Mouse (Mus musculus): ENCODE measurements around the gene Prpf4b. TPM values are rescaled to one million over a fixed set of nuclear protein-coding genes. Genes with fewer than 3 reads are reported as not detected.

Prpf4b gene
- polyA plus RNA-seq (2011; ENCODE audit: insufficient read depth, insufficient read length, low replicate concordance, missing spikeins): 112 and 207 TPM in 2 replicates

DNA sequence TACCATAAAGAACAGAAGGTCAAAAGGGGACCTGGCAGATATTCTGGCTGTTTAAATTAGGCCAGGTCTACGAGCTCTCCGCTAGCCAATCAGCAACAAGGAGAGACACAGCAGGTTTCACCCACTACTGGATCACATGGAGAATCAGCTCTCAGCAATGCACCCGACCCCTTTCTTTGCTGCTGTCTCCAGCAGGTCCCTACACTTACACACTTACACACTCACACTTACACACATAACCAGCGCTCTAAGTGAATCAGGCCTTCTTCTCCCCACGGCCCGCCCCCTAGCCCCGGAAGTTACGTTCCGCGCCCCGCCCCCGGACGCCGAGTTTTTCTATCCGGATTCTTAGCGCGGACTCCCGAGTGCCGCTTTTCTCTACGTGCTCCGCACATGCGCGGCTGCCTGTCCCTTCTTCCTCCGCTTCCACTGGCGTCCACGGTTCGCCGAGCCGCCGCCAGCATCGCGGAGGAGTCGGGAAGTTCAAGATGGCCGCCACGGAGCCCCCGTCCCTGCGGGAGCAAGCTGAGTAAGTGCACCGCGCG lies at the start of gene Prpf4b:
TSS of gene Prpf4b (plus strand) at position 137 of the 545 bp plus-strand sequence.
- WGBS: under 1% methylated on average over 40 of the region's 40 CpGs

DNA sequence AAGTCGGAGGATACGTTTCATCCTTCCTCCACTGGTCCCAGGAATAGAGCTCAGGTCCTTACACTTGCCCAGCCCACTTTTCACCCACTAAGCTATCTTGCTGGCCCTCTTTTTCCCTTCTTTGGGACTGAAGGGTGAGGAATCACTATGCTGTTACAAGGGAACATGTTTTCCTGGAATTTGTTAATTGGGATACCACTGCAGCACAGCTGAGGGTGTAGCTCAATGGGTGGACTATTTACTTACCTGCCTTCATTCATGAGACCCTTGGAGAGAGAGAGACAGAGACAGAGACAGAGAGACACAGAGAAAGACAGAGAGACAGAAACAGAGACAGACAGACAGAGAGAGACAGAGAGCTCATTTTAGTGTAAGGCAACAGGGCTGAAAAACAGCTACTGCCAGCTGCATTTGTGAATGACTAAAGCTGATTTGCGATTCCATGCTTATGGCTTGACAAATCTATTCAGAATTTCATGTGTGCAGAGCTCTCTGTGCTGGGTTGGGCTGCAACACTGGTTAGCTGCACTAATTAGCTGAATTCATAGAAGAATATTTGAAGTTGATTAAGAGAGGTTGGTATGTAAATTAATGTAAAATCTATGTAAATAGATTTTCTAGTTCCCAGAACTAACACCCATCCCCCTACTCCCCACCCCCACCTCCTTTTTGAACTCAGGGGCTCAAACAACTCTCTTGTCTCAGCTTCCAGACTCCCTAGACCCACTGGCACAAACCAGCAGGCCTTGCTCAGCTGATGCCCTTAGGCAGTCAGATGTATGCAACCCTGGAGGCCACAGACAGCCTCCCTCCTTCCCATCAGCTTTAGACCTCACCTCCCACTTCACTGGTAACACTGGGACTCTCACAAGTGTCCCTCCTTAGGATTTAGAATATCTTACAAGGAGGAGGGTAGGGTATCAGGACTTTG lies 48.1 kb upstream of the Prpf4b start:
- H3K4me3 ChIP-seq (replicated peaks; ENCODE audit: control insufficient read depth, low read depth, low read length): no peak overlapping the region
- TF ChIP-seq POLR2A (IDR thresholded peaks at IDR 0.05; ENCODE audit: borderline replicate concordance, control insufficient read depth, low read depth, low read length) (no peak), CTCF (IDR thresholded peaks at IDR 0.05; ENCODE audit: control insufficient read depth, insufficient read depth, low read length) (no peak)
- H3K27ac ChIP-seq (ENCODE audit: control insufficient read depth, insufficient read depth, low read depth, low read length, poor library complexity): peak overlapping the region; percentile 29
- WGBS: 91% methylated on average over 3 of the region's 3 CpGs
- no peaks in the 10 kb centered on the region; the same call in none of the 2 replicates for H3K4me1 ChIP-seq (ENCODE audit: control insufficient read depth, insufficient read depth, low read length)

More for the DNA sequence above, at the start of gene Prpf4b:
- TF ChIP-seq POLR2A (IDR thresholded peaks at IDR 0.05; ENCODE audit: borderline replicate concordance, control insufficient read depth, low read depth, low read length) (peak; percentile 85; the same call in 1 of the 2 replicates), CTCF (IDR thresholded peaks at IDR 0.05; ENCODE audit: control insufficient read depth, insufficient read depth, low read length) (no peak)
- peak within 1 kb of the TSS; percentile 89 for H3K4me3 ChIP-seq (replicated peaks; ENCODE audit: control insufficient read depth, low read depth, low read length)
- no peaks in the 10 kb centered on the region; the same call in 1 of the 2 replicates for H3K4me1 ChIP-seq (ENCODE audit: control insufficient read depth, insufficient read depth, low read length)
- H3K27ac ChIP-seq (ENCODE audit: control insufficient read depth, insufficient read depth, low read depth, low read length, poor library complexity): peak within 1 kb of the TSS; percentile 97

DNA sequence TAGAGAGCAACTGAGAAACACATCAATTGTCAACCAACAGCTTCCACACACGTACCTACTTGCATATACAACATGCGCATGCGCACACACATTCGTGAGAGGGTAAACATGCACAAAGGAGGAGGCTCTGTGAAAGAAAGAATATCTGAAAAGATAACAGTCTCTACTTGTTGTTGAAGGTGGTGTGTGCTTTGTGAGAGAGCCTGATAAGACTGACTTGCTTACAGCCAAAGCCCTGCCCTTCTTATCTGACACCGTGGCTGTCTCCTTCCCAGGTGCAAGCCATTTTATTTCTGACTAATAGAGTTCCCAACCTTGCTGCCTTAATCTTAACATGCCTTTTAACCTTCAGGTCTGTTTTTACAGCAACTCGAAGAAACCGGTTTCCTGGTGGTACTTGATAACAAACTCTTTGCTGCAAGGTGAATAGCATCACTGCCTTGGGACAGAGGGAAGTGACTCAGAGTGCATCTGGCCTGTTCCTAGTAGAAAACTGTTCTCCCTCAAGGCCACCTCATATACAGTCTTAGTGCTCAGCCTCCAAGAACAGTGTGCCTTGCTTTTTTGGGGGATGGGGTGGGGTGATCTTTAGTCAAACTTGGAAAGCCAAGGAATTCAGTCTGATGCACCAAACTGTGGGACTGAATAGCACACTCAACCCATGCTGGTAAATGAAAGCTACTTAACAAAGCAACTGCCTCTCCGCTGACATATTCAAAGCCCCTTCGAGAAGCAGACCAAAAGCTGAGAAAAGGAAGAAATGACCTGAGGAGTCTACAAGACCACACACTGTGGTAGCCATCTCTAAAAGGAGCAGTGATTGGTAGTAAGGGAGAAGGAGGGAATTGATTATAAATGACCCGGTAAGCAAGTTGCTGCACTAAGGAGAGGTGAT lies 46.9 kb upstream of the Prpf4b start:
- WGBS: 66% methylated on average over 10 of the region's 10 CpGs
- peak overlapping the region; percentile 39; the same call in 1 of the 2 replicates for H3K27ac ChIP-seq (ENCODE audit: control insufficient read depth, insufficient read depth, low read depth, low read length, poor library complexity)

DNA sequence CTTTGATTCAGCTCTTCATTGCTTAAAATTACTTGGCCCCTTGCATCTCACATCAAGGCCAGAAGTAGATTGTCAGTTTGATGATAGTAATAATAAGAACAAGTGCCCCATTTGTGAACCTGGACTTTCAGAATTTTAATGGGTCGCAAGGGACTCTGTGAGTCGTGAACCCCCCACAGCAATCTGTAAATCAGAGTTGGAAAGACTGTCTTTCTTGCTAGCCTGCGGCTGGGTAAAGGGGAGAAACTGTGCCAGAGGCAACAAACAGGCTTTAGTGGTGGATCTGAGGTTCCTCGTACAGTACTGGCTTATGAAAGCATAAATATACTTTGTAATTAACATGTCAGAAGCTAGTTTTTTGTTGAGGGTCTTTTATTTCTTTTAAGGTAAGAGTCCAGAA lies 32.3 kb upstream of the Prpf4b start:
- Histone ChIP-seq H3K4me1 (ENCODE audit: control insufficient read depth, insufficient read depth, low read length) (no peaks in the 10 kb centered on the region), H3K27ac (ENCODE audit: control insufficient read depth, insufficient read depth, low read depth, low read length, poor library complexity) (no peak overlapping the region), H3K4me3 (replicated peaks; ENCODE audit: control insufficient read depth, low read depth, low read length) (no peak overlapping the region)
- TF ChIP-seq POLR2A (IDR thresholded peaks at IDR 0.05; ENCODE audit: borderline replicate concordance, control insufficient read depth, low read depth, low read length): no peak
- TF ChIP-seq CTCF (IDR thresholded peaks at IDR 0.05; ENCODE audit: control insufficient read depth, insufficient read depth, low read length): no peak
- WGBS: 85% methylated on average over 4 of the region's 4 CpGs

More for the DNA sequence above, 46.9 kb upstream of the Prpf4b start:
- no peak overlapping the region for H3K4me3 ChIP-seq (replicated peaks; ENCODE audit: control insufficient read depth, low read depth, low read length)
- H3K4me1 ChIP-seq (ENCODE audit: control insufficient read depth, insufficient read depth, low read length): no peaks in the 10 kb centered on the region; the same call in none of the 2 replicates
- TF ChIP-seq POLR2A (IDR thresholded peaks at IDR 0.05; ENCODE audit: borderline replicate concordance, control insufficient read depth, low read depth, low read length) (no peak), CTCF (IDR thresholded peaks at IDR 0.05; ENCODE audit: control insufficient read depth, insufficient read depth, low read length) (no peak)

DNA sequence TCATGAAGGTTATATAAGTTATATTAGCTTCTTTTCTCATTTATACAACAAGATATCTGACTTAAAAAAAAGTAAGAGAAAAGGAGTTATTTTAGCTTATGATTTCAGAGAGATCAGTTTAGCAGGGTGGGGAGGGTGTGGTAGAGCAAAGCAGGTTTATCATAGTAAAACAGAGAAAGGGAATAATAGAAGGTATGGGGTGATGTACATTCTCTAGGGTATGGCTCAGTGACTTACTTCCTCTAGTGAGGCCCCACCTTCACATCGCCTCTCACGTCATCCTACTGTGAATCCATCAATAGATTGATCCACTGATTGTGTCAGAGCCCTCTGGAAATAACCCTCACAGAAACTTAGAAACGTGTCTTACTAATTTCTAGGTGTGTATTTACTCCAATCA lies 24.3 kb upstream of the Prpf4b start:
- Histone ChIP-seq H3K27ac (ENCODE audit: control insufficient read depth, insufficient read depth, low read depth, low read length, poor library complexity) (no peak overlapping the region), H3K4me3 (replicated peaks; ENCODE audit: control insufficient read depth, low read depth, low read length) (no peak overlapping the region), H3K4me1 (ENCODE audit: control insufficient read depth, insufficient read depth, low read length) (no peaks in the 10 kb centered on the region)
- WGBS: 78% methylated on average over 3 of the region's 3 CpGs
- TF ChIP-seq CTCF (IDR thresholded peaks at IDR 0.05; ENCODE audit: control insufficient read depth, insufficient read depth, low read length) (no peak), POLR2A (IDR thresholded peaks at IDR 0.05; ENCODE audit: borderline replicate concordance, control insufficient read depth, low read depth, low read length) (no peak)

DNA sequence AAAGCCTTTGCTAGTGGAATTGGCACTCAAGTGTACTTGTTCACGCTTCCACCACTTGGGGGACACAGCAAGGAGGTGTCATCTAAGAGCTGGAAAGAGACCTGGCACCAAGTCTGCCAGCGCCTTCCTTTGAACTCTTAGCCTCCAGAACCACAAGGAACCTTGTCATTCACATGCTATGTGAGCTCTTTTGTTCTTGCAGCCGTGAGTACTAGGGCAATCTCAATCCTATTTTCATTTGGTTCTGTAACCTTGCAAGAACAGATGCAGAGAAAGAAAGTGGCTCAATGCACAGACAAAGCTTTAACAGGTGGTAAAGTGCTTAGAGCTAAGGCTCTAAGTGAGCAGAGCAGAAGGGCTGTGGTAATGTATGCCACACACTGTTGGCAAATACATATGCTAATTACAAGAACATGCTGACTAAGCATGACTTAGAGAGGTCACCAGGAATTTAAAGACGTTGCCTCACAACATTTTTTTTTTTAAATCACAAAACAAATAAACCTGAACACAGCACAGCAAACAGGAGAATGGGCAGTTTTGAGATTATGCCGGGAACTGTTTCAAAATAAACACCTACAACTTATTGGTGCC lies 23.8 kb upstream of the Prpf4b start:
- TF ChIP-seq POLR2A (IDR thresholded peaks at IDR 0.05; ENCODE audit: borderline replicate concordance, control insufficient read depth, low read depth, low read length) (no peak), CTCF (IDR thresholded peaks at IDR 0.05; ENCODE audit: control insufficient read depth, insufficient read depth, low read length) (no peak)
- Histone ChIP-seq H3K4me3 (replicated peaks; ENCODE audit: control insufficient read depth, low read depth, low read length) (no peak overlapping the region), H3K27ac (ENCODE audit: control insufficient read depth, insufficient read depth, low read depth, low read length, poor library complexity) (no peak overlapping the region), H3K4me1 (ENCODE audit: control insufficient read depth, insufficient read depth, low read length) (no peaks in the 10 kb centered on the region)
- 75% methylated on average over 5 of the region's 5 CpGs for WGBS

DNA sequence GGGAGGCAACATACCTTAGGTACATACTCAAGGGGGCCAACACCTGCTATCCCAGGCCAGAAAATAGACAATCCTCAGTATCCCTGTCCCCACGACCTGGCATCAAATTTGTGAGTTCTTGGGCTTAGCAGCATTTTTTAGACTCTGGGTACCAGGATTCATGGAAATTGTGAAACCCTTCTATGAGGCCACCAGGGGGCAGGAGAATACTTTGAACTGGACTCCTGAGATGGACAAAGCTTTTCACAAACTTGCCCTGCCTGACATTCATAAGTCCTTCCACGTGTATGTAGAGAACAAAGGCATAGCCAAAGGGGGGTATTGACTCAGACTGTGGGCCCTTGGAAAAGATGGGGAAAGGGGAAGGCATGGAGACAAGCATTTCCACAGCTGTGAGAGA lies 17.6 kb upstream of the Prpf4b start:
- TF ChIP-seq CTCF (IDR thresholded peaks at IDR 0.05; ENCODE audit: control insufficient read depth, insufficient read depth, low read length) (0 out of 2 replicates have a peak, but pooled peaks have one; percentile 11), POLR2A (IDR thresholded peaks at IDR 0.05; ENCODE audit: borderline replicate concordance, control insufficient read depth, low read depth, low read length) (no peak)
- Histone ChIP-seq H3K27ac (ENCODE audit: control insufficient read depth, insufficient read depth, low read depth, low read length, poor library complexity) (no peak overlapping the region), H3K4me1 (ENCODE audit: control insufficient read depth, insufficient read depth, low read length) (no peaks in the 10 kb centered on the region; the same call in 1 of the 2 replicates), H3K4me3 (replicated peaks; ENCODE audit: control insufficient read depth, low read depth, low read length) (no peak overlapping the region)
- 31% methylated on average over 2 of the region's 2 CpGs for WGBS

Measured in bone marrow, adult 2 months (tissue).